Mouse (Mus musculus): Measurements from ENCODE around the gene Tsc22d3. TPM values are rescaled to one million over a fixed set of nuclear protein-coding genes. Genes with fewer than 3 reads are reported as not detected.
A peak's percentile ranks its signal among the peaks of the same experiment; 100 is the strongest.

Gene Tsc22d3
- total and polyA plus RNA-seq, 3 experiments = 8.4 to 32.8 (median 15.2) TPM

DNA sequence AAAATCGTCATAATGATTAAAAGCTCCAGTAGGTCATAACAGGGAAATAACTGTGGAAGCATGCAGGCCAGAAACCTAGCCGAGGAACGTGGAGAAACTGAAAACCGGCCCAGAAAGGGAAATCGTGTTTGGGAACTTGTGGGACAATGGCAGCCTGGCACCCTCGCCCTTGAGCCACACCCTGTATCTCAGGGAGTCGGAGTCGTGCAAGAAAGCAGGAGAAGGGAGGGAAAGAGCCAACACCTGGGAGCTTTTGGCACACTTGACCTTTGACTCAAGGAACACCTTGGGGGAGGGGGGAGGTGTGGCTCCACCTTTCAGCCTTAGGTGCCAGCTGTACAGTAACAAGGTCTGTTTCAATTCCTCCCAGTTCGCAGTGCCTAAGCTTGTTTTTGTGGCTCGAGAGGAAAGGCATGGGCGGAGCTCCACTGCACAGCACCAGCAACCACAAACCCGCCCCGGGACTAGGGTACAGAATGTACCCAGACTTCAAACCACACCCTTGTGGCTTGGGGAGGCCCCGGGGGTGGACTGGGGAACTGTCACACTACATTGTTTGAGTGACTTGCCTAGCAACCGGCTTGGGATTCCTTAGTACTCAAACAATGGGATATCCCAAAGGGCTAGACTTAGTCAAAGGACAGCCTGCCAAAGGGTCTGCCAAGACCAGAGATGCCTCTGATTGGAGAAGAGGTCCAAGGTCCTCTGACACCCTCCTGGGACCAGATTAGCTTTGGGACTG lies 94.8 kb downstream of the Tsc22d3 start:
- no peaks in the 10 kb centered on the region for H3K9me3 ChIP-seq (replicated peaks; ENCODE audit: low read length)
- TF ChIP-seq MXI1 (IDR thresholded peaks at IDR 0.05; ENCODE audit: low read depth, low read length) (peak; percentile 30; the same call in 1 of the 2 replicates), IRF4 (IDR thresholded peaks at IDR 0.05; ENCODE audit: low read depth, low read length) (peak; percentile 83), ZC3H11A (IDR thresholded peaks at IDR 0.05; ENCODE audit: low read depth, low read length) (no peak), EP300 (IDR thresholded peaks at IDR 0.05; ENCODE audit: low read length) (peak; percentile 39; the same call in 1 of the 2 replicates), ELF1 (IDR thresholded peaks at IDR 0.05; ENCODE audit: low read depth, low read length) (0 out of 2 replicates have a peak, but pooled peaks have one; percentile 24), CHD2 (IDR thresholded peaks at IDR 0.05; ENCODE audit: low read length) (peak; percentile 52; the same call in 1 of the 2 replicates), JUND (conservative IDR thresholded peaks at IDR 0.05; ENCODE audit: low read depth, low read length) (no peak), KAT2A (IDR thresholded peaks at IDR 0.05; ENCODE audit: insufficient replicate concordance, low read length) (0 out of 2 replicates have a peak, but pooled peaks have one; percentile 15), ZNF384 (IDR thresholded peaks at IDR 0.05; ENCODE audit: low read depth, low read length) (peak; percentile 26; the same call in 1 of the 2 replicates), CTCF (conservative IDR thresholded peaks at IDR 0.05 in 1 of 2, IDR thresholded peaks at IDR 0.05 in 1 of 2; ENCODE audit: low read depth in 2 of 2, low read length in 2 of 2) (no peak), BHLHE40 (IDR thresholded peaks at IDR 0.05; ENCODE audit: low read depth, low read length) (peak; percentile 58), RCOR1 (conservative IDR thresholded peaks at IDR 0.05; ENCODE audit: low read depth, low read length) (no peak), PAX5 (IDR thresholded peaks at IDR 0.05; ENCODE audit: low read length) (no peak), ETS1 (conservative IDR thresholded peaks at IDR 0.05; ENCODE audit: low read depth, low read length) (peak; percentile 73), MYC (IDR thresholded peaks at IDR 0.05; ENCODE audit: low read depth, low read length) (0 out of 2 replicates have a peak, but pooled peaks have one; percentile 56), NELFE (IDR thresholded peaks at IDR 0.05; ENCODE audit: low read depth, low read length) (no peak), TCF12 (IDR thresholded peaks at IDR 0.05; ENCODE audit: low read depth, low read length) (peak; percentile 66), POLR2A (IDR thresholded peaks at IDR 0.05; ENCODE audit: low read depth, low read length) (no peak), SIN3A (IDR thresholded peaks at IDR 0.05; ENCODE audit: low read length) (peak; percentile 73), TBP (conservative IDR thresholded peaks at IDR 0.05; ENCODE audit: low read depth, low read length) (no peak), MAZ (IDR thresholded peaks at IDR 0.05; ENCODE audit: low read depth, low read length) (peak; percentile 42; the same call in 1 of the 2 replicates), JUN (IDR thresholded peaks at IDR 0.05; ENCODE audit: insufficient read depth, low read depth, low read length) (no peak), MAFK (IDR thresholded peaks at IDR 0.05; ENCODE audit: insufficient replicate concordance, low read length) (0 out of 2 replicates have a peak, but pooled peaks have one; percentile 36)
- dilution Hi-C loops (cut with MboI; ENCODE audit: extremely low pct_ligation_motif_present, extremely low pct_unique_long_range_greater_than_20kb, low sequenced_read_pairs) = no loop called here
- H3K4me2 ChIP-seq (ENCODE audit: insufficient read depth, low read depth, poor library complexity, severe bottlenecking) = peak overlapping the region; percentile 48
- DNase-seq (ENCODE audit: extremely low read depth) = peak; percentile 77
- H3K4me3 ChIP-seq (replicated peaks in 1 of 3; ENCODE audit: low read depth in 2 of 3, low read length in 2 of 3, poor library complexity in 1 of 3) = no peak overlapping the region
- in situ Hi-C loops (cut with MboI; ENCODE audit: low pct_ligation_motif_present, low pct_unique_long_range_greater_than_20kb, low sequenced_read_pairs) = no loop called here
- H3K27ac ChIP-seq (ENCODE audit: insufficient read depth, low read depth) = peak overlapping the region; percentile 66; the same call in 1 of the 2 replicates
- H3K9ac ChIP-seq (ENCODE audit: insufficient read depth, low read depth) = no peak overlapping the region
- no peaks in the 10 kb centered on the region for H3K27me3 ChIP-seq (replicated peaks)
- no peaks in the 10 kb centered on the region for H3K79me2 ChIP-seq (replicated peaks; ENCODE audit: control insufficient read depth, extremely low read depth, insufficient read depth, poor library complexity, severe bottlenecking)
- H3K4me1 ChIP-seq (ENCODE audit: control insufficient read depth in 1 of 2, insufficient read depth in 2 of 2) = peaks cover 22 to 50% of the 10 kb centered on the region in 2 experiments
- H3K36me3 ChIP-seq (replicated peaks in 1 of 2; ENCODE audit: control insufficient read depth in 1 of 2, insufficient read depth in 1 of 2, low read length in 1 of 2) = no peaks in the 10 kb centered on the region

All from CH12.LX (cell line).